Mouse (Mus musculus): Measurements from ENCODE around the gene Ralgapa2.

GRCm38 (mm10) chr2:146231485-146231884 is 280.7 kb downstream of the Ralgapa2 start:
- TF ChIP-seq CTCF (IDR thresholded peaks at IDR 0.05; ENCODE audit: borderline replicate concordance, insufficient read depth, low read length): no peak
- no peak for TF ChIP-seq POLR2A (IDR thresholded peaks at IDR 0.05; ENCODE audit: low read depth, low read length)
